Mouse (Mus musculus): ENCODE results near the gene Atp6v0b.

Atp6v0b gene

DNA sequence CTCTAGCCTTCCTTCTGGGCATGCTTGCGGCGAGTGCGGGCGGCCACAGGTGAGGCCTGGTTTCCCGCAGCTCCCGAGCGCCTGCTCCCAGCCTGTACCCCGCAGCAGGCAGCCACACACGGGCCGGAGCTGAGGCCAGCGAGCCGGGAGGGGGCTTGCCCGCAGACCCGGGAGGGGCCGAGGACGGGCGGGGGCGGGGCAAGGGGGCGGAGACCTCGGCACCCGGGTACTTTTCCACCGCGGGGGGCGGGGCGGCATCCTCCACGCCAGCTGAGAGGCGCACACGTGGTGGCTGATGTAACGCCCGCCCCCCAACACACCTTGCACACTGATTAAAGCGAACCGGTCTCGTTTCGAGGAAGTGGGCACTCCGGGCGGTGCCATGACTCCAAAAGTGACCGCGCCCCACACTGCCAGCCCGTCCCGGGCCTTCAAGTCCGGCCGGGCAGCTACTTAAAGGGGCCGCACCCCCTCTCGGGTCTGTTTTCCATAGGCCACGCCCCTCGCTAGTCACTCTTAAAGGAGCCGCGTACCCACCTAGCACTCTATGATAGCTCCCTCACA, 50.8 kb downstream of the Atp6v0b start:
- peak; percentile 85 for DNase-seq (ENCODE audit: low read depth)

DNA sequence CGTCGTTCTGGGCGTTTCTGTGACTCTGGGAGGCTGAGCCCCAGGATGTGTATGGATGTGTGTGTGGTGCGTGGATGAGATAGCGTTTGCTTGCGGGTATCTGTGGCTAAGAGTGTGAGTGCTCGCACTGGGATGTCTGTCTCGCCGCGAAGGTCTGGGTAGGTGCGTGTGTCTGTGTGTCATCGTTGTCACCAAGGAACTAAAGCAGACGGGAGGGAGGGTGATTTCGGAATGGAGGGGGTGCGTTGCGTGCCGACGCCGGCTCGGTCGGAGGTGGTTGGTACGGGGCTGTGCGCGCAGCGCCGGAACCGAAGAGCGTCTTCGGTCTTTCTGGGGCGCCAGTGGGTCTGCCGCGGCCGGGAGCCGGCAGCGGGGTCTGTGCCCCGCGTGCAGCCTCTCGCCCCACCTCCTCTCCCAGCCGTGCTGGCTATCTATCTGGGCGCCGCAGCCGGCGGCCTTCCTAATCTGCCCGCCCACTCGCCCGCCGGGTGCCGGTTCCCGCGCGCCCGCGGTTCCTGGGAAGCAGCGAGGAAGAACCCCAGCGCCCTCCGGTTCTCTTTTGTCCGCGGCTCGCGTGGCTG, 51.5 kb downstream of the Atp6v0b start:
- peak; percentile 51 for DNase-seq (ENCODE audit: low read depth)

DNA sequence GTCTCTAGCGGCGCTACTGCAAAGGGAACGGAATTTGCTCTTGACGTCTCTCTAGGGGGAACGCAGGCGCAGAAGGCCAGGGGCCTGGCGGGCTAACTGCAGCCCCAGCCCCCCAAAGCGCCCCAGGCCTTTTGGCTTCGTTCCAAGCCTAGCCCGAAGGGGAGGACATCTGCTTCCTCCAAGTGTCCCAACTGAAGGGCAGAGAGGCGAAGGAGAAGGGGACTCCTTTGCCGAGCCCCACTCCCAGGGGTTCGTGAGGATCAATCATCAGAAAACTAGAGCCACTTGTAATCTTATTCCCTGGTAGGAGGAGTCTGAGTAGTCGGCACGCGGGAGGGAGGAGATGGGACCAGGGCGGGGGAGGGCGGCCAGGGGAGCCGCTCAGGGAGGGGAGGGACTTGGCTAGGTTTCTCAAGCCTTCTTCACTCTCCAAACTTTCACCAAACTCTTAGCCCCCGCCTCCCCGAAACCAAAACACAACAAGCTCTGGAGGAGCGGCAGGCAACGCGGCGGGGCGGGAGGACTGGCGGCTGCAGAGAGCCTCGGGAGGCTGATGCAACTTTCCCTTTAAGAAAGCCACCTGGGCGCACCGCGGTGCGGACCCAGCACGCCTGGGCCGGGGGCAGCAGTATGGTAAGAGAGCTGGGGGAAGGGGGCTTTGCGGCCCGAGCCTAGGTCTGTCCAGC, 52.1 kb downstream of the Atp6v0b start:
- DNase-seq (ENCODE audit: low read depth): peak; percentile 60

DNA sequence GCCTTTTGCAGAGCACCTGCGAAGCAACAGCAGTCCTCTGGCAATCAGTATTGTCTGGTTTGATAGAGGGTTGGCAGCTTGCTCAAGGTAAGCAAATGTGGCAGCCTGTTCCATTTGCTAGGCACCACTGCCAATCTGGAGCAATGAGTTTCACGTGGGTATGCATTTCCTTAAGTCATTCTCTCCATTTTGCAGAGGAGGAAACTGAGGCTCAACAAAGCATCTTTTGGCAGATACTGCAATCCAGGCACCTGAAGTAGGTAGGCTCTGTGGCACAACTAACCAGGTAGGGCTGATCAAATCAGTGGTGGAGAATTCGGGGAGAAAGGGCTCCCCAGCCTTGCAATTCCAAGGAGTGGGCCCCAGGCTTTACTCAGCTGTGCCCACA, 52.7 kb downstream of the Atp6v0b start, which contains the start of gene Slc6a9:
Gene Slc6a9 (plus strand): TSS at position 50 of the 388 bp plus-strand sequence.
- no peak for DNase-seq (ENCODE audit: low read depth)
